Mouse (Mus musculus): ENCODE results near the gene Ttll4.

DNA sequence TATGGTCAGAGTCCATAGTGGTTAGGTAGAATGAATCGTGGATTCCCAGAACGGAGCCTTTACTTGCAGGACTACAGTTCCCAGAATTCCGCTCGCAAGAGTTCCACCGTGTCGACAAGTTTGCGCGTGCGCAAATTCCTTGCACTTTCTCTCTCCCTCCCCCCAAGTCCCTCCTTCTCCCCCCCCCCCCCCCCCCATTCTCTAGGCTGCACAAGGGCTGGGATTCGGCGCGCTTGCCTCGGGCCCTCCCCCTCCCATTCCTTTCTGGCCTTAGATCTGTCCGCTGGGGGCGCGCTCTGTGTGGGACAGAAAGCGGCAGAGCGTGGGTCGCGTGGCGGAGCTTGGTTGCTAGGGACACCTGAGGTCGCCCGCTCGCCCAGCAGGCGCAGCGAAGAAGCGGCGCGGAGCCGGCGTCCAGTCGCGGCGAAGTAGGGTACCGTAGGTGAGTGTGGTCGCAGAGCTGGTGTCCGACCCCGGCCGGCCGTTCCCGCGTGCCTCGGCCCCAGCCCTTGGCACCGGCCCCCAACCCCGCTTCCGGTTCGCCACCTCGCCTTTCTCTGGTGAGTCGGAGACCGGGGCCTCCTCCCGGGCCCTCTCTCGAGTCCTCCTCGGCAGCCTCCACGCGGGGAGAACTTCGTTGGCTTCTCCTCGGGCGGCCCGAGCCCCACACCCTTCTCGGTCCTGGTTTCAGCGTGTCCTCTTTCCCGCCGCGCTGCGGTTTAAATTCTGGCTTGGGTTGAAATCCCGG lies at the start of gene Ttll4:
- no peak for TF ChIP-seq MAFK (IDR thresholded peaks at IDR 0.05; ENCODE audit: insufficient read depth, low read depth, low read length)
- TF ChIP-seq ZC3H11A (IDR thresholded peaks at IDR 0.05; ENCODE audit: borderline replicate concordance, low read depth, low read length): no peak
- TF ChIP-seq HCFC1 (IDR thresholded peaks at IDR 0.05; ENCODE audit: borderline replicate concordance, insufficient read depth, low read length): peak; percentile 89

Measured in ES-E14 (cell line).